Mouse (Mus musculus): Measurements from ENCODE around the gene Slc35g3.

Gene Slc35g3

GRCm38 (mm10) chr11:69761868-69762267, at the start of gene Slc35g3:
TSS of gene Slc35g3 (minus strand) at chr11:69761968.
- in situ Hi-C loops (cut with MboI; ENCODE audit: low pct_unique_long_range_greater_than_20kb in 1 of 2, low sequenced_read_pairs in 2 of 2, unreplicated experiment in 1 of 2): no loop called here

GRCm38 (mm10) chr11:69810280-69810679, 48.5 kb upstream of the Slc35g3 start:
- in situ Hi-C loops (cut with MboI; ENCODE audit: low pct_unique_long_range_greater_than_20kb in 1 of 2, low sequenced_read_pairs in 2 of 2, unreplicated experiment in 1 of 2): loop anchor here in 1 of 2 experiments (10.0 kb wide), 1 partner anchor 65 kb away; the partner anchor contains the start of gene Tmem95

DNA sequence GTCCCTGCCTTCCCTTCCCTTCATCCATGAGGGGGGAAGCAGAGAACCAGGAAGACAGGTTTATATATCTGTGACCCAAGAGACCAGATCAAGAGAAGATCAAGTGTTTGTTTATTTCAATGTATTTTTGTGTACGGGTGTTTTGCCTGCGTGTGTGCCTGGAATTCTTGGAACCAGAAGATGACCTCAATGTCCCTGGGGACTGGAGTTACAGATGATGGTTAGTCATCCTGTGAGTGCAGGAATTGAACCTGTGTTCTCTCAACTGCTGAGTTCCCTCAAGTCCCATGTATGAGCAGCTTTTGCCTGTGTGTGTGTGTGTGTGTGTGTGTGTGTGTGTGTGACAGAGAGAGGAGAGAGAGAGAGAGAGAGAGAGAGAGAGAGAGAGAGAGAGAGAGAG, 45.9 kb upstream of the Slc35g3 start:
- in situ Hi-C loops (cut with MboI; ENCODE audit: low pct_unique_long_range_greater_than_20kb in 1 of 2, low sequenced_read_pairs in 2 of 2, unreplicated experiment in 1 of 2): loop anchor here in 1 of 2 experiments (5.0 kb wide), 1 partner anchor 70 kb away; the partner anchor contains the start of gene Tmem95

DNA sequence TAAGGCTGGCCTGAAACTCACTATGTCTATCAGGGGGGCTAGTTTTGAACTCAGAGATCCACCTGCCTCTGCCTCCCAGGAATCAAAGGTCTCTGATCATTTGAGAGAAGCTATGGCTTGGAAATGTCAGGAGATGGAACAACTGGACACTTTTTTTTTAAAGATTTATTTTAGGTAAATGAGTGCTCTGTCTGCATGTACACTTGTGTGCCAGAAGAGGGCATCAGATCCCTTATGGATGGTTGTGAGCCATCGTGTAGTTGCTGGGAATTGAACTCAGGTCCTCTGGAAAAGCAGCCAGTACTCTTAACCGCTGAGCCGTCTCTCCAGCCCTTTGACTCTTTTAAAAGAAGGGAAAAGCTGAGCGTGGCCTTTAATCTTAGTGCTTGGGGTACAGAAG, 44.6 kb upstream of the Slc35g3 start:
- in situ Hi-C loops (cut with MboI; ENCODE audit: low pct_unique_long_range_greater_than_20kb in 1 of 2, low sequenced_read_pairs in 2 of 2, unreplicated experiment in 1 of 2): loop anchor here in 1 of 2 experiments (5.0 kb wide), 1 partner anchor 71 kb away; the partner anchor contains the start of gene Tmem95

- in situ Hi-C loops (cut with MboI; ENCODE audit: low pct_unique_long_range_greater_than_20kb in 1 of 2, low sequenced_read_pairs in 2 of 2, unreplicated experiment in 1 of 2): loop anchor here in 1 of 2 experiments (5.0 kb wide), 1 partner anchor 72 kb away; the partner anchor contains the start of gene Tmem95
Observed at GRCm38 (mm10) chr11:69804972-69805909, 43.5 kb upstream of the Slc35g3 start, which contains the start of gene Tmem102. TSS of gene Tmem102 (minus strand) at chr11:69805624.

DNA sequence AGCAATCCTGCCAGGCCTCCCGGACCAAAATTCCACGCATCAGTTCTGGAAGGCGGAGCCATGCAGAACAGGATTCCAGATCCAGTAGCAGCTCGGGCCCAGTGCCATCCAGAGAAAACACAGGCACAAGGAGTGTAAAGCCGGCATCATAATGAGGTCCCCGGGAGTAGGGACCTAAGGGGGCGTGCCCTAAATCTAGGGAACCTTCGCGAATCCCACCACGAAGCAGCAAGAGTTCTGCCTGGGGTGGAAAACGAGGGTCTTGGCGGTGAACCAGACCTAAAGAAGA, 42.8 kb upstream of the Slc35g3 start:
- in situ Hi-C loops (cut with MboI; ENCODE audit: low pct_unique_long_range_greater_than_20kb in 1 of 2, low sequenced_read_pairs in 2 of 2, unreplicated experiment in 1 of 2): no loop called here

- in situ Hi-C loops (cut with MboI; ENCODE audit: low pct_unique_long_range_greater_than_20kb in 1 of 2, low sequenced_read_pairs in 2 of 2, unreplicated experiment in 1 of 2): no loop called here
Observed at GRCm38 (mm10) chr11:69803786-69804651, 42.3 kb upstream of the Slc35g3 start.

DNA sequence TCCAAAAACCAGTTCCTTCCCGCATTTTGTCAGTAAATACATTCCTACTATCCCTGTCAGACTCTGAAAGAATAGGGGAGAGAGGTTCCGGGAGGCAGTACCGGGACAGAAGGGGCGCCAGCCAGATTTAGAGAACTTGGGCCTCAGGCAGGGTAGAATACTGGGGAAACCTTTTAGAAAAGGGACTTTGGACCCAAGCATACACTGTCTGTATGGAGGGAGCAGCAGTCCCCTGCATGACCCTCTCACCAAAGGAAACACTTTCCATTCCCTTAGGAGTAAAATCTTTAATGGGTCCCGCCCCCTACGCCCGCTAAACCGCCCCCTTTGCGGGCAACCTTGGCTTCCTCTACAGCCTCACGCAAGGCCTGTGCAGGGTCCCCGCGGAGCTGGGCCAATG, 41.6 kb upstream of the Slc35g3 start:
- in situ Hi-C loops (cut with MboI; ENCODE audit: low pct_unique_long_range_greater_than_20kb in 1 of 2, low sequenced_read_pairs in 2 of 2, unreplicated experiment in 1 of 2): no loop called here

GRCm38 (mm10) chr11:69802648-69803105, 40.9 kb upstream of the Slc35g3 start:
- in situ Hi-C loops (cut with MboI; ENCODE audit: low pct_unique_long_range_greater_than_20kb in 1 of 2, low sequenced_read_pairs in 2 of 2, unreplicated experiment in 1 of 2): no loop called here

DNA sequence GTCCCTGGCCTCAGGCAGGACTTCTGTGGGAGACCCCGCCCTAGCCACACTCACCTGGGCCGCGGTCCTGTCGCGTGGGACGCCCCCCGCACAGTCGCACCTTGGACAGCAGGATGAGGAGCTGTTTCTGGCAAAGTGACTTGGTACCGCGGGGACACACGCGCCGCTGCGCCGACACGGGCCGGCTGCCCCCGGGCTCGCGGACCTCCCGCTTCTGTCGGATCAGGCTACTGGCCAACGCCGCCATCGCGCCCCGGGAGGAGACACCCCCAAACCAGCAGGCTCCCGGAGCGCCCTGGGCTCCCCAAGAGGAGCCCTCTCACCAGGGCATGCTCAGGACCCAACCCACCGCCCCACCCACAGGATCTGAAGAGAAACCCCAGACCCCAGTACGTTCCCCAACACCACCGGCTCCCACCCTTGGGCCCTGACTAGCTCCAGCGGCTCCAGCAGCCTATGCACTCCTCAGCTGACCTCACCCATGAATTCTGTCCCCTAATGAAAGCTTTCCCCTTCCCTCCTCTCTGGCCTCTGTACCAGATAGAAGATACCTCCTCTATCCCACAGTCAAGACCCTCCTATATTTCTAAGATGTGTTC, 39.7 kb upstream of the Slc35g3 start, which contains the start of gene Fgf11:
TSS of gene Fgf11 (minus strand) at position 479 of the 599 bp plus-strand sequence.
- in situ Hi-C loops (cut with MboI; ENCODE audit: low pct_unique_long_range_greater_than_20kb in 1 of 2, low sequenced_read_pairs in 2 of 2, unreplicated experiment in 1 of 2): no loop called here

GRCm38 (mm10) chr11:69800392-69801197, 38.8 kb upstream of the Slc35g3 start:
- in situ Hi-C loops (cut with MboI; ENCODE audit: low pct_unique_long_range_greater_than_20kb in 1 of 2, low sequenced_read_pairs in 2 of 2, unreplicated experiment in 1 of 2): no loop called here

GRCm38 (mm10) chr11:69800138-69800391, 38.3 kb upstream of the Slc35g3 start:
- in situ Hi-C loops (cut with MboI; ENCODE audit: low pct_unique_long_range_greater_than_20kb in 1 of 2, low sequenced_read_pairs in 2 of 2, unreplicated experiment in 1 of 2): no loop called here

DNA sequence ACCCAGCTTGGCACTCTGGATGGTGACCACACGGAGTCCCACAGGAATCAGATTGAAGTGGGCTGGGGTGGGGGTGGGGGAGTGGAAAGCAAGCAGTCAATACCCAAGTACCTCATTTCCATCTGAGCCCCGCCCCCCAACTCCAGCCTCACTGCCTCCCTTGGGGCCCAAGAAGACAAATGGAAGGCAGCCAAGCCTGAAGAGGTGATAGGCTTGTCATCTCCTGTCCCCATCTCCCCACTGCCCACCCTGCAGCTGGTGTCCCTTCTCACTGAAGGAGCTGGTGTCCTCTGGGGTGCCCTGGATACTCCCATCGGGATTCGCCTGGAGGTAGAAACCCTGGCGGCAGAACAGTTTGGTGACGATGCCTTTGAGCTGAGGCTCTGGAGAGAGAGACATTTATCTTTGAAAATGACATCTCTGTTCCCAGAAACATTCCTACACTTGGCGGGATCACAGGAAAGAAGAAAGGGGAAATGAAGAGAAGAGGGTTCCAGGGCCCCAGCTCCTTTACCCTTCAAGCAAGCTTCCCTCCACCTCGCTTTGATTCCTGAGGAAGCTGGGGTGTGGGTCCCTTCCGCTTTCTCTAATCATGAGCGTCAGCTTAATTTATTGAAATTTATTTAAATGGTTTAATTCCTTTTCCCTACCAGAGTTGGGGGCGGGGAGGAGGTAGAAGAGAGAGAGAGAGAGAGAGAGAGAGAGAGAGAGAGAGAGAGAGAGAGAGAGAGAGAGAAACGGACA, 37.8 kb upstream of the Slc35g3 start:
- in situ Hi-C loops (cut with MboI; ENCODE audit: low pct_unique_long_range_greater_than_20kb in 1 of 2, low sequenced_read_pairs in 2 of 2, unreplicated experiment in 1 of 2): no loop called here

DNA sequence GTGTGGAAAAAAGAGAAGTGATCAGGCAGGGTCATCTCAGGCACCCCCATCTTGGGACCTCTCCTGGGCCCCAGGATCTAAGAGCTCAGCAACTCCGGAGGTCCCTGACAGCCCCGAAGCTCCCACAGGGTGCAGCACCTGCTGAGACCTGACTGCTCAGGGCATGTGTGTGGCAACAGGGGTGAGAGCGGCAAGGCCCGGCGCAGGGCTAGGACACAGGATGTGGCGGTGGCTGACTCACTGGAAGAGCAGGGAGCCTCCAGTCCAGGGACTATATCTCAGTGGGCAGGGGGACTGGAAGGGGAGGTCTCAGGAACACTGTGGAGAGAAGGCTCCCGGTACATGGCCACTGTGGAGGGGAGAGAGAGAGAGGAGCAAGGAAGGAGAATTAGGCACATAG, 36.2 kb upstream of the Slc35g3 start:
- in situ Hi-C loops (cut with MboI; ENCODE audit: low pct_unique_long_range_greater_than_20kb in 1 of 2, low sequenced_read_pairs in 2 of 2, unreplicated experiment in 1 of 2): no loop called here

DNA sequence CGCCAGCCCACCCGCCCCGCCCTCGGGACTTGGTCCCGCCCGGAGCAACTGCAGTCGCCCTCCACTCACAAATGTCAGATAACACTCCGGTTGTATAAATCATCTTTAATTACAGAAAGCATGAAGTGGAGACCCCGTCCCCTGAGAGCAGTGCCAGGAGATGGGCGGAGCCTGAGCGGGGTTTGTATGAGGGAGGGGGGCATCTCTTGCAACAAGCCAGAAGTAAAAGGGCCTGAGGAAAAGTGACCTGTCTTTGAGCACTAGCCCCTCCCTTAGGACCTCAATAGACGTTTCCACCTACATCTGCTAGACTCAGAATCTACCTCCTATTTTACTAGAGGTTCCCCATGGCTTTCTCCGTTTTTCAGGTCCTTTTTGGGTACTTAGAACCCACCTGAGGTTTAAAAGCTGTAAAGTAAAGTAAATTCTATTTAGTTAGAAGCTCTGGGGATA, 34.2 kb upstream of the Slc35g3 start:
- in situ Hi-C loops (cut with MboI; ENCODE audit: low pct_unique_long_range_greater_than_20kb in 1 of 2, low sequenced_read_pairs in 2 of 2, unreplicated experiment in 1 of 2): no loop called here

GRCm38 (mm10) chr11:69795168-69795982, 33.6 kb upstream of the Slc35g3 start, which contains the start of gene Chrnb1:
TSS of gene Chrnb1 (minus strand) at chr11:69795943.
- in situ Hi-C loops (cut with MboI; ENCODE audit: low pct_unique_long_range_greater_than_20kb in 1 of 2, low sequenced_read_pairs in 2 of 2, unreplicated experiment in 1 of 2): no loop called here
